Mouse (Mus musculus) ES-Bruce4 (cell line): ENCODE data around the gene Obp2b.

Experiments
- CTCF ChIP-seq: IDR thresholded peaks from one replicate; pipeline ENCODE4 v1.8.1; 2011; ENCODE audit warnings: low read depth, low read length
- EP300 ChIP-seq: IDR thresholded peaks from 2 replicates; pipeline ENCODE4 v1.6.1; 2011; ENCODE audit warnings: low read depth, low read length; ENCODE audit not compliant: insufficient read depth
- POLR2A ChIP-seq: IDR thresholded peaks from one replicate; pipeline ENCODE4 v1.8.1; 2011; ENCODE audit warnings: low read length; ENCODE audit not compliant: insufficient read depth

- TF ChIP-seq EP300 = no peak
- no peak for TF ChIP-seq CTCF
- no peak for TF ChIP-seq POLR2A
These were observed 31.0 kb downstream of the Obp2b start for GRCm38 (mm10) chr2:25767764-25768163.
